Mouse (Mus musculus): ENCODE results near the gene Enthd1. TPM values are rescaled to one million over a fixed set of nuclear protein-coding genes. Genes with fewer than 3 reads are reported as not detected.

Enthd1 gene
- total and polyA plus RNA-seq, 3 experiments: not detected

- TF ChIP-seq SIN3A (IDR thresholded peaks at IDR 0.05; ENCODE audit: low read length) (no peak), TCF12 (IDR thresholded peaks at IDR 0.05; ENCODE audit: low read depth, low read length) (no peak), HCFC1 (IDR thresholded peaks at IDR 0.05; ENCODE audit: low read depth, low read length) (no peak), BHLHE40 (IDR thresholded peaks at IDR 0.05; ENCODE audit: low read depth, low read length) (no peak), POLR2AphosphoS2 (IDR thresholded peaks at IDR 0.05; ENCODE audit: low read depth, low read length) (no peak), MXI1 (IDR thresholded peaks at IDR 0.05; ENCODE audit: low read depth, low read length) (no peak), ZKSCAN1 (IDR thresholded peaks at IDR 0.05; ENCODE audit: borderline replicate concordance, low read depth, low read length) (no peak), RAD21 (IDR thresholded peaks at IDR 0.05; ENCODE audit: low read depth, low read length) (no peak), MAX (IDR thresholded peaks at IDR 0.05; ENCODE audit: low read length) (no peak), RCOR1 (conservative IDR thresholded peaks at IDR 0.05; ENCODE audit: low read depth, low read length) (no peak), TBP (conservative IDR thresholded peaks at IDR 0.05; ENCODE audit: low read depth, low read length) (no peak), E2F4 (IDR thresholded peaks at IDR 0.05; ENCODE audit: insufficient replicate concordance, low read depth, low read length) (no peak), USF1 (IDR thresholded peaks at IDR 0.05; ENCODE audit: low read depth, low read length) (no peak), CHD1 (IDR thresholded peaks at IDR 0.05; ENCODE audit: low read depth, low read length) (no peak), MEF2A (IDR thresholded peaks at IDR 0.05; ENCODE audit: borderline replicate concordance, low read depth, low read length) (no peak)
- Histone ChIP-seq H3K27ac (ENCODE audit: insufficient read depth, low read depth) (no peak overlapping the region), H3K36me3 (replicated peaks in 1 of 2; ENCODE audit: control insufficient read depth in 1 of 2, insufficient read depth in 1 of 2, low read length in 1 of 2) (no peaks in the 10 kb centered on the region), H3K4me3 (replicated peaks in 1 of 3; ENCODE audit: low read depth in 2 of 3, low read length in 2 of 3, poor library complexity in 1 of 3) (no peak overlapping the region), H3K79me2 (replicated peaks; ENCODE audit: control insufficient read depth, extremely low read depth, insufficient read depth, poor library complexity, severe bottlenecking) (no peaks in the 10 kb centered on the region), H3K9me3 (replicated peaks; ENCODE audit: low read length) (no peaks in the 10 kb centered on the region), H3K9ac (ENCODE audit: insufficient read depth, low read depth) (no peak overlapping the region), H3K4me2 (ENCODE audit: insufficient read depth, low read depth, poor library complexity, severe bottlenecking) (no peak overlapping the region), H3K27me3 (replicated peaks) (no peaks in the 10 kb centered on the region), H3K4me1 (ENCODE audit: control insufficient read depth in 1 of 2, insufficient read depth in 2 of 2) (peaks cover 5 to 36% of the 10 kb centered on the region in 2 experiments; a peak in 2 of 4 replicates)
- DNase-seq (ENCODE audit: extremely low read depth): no peak
- dilution Hi-C loops (cut with MboI; ENCODE audit: extremely low pct_ligation_motif_present, extremely low pct_unique_long_range_greater_than_20kb, low sequenced_read_pairs): no loop called here
- in situ Hi-C loops (cut with MboI; ENCODE audit: low pct_ligation_motif_present, low pct_unique_long_range_greater_than_20kb, low sequenced_read_pairs): no loop called here
Observed at GRCm38 (mm10) chr15:80559534-80559933, 5.4 kb downstream of the Enthd1 start.

- Histone ChIP-seq H3K36me3 (replicated peaks in 1 of 2; ENCODE audit: control insufficient read depth in 1 of 2, insufficient read depth in 1 of 2, low read length in 1 of 2) (no peaks in the 10 kb centered on the region), H3K27ac (ENCODE audit: insufficient read depth, low read depth) (no peak overlapping the region), H3K4me2 (ENCODE audit: insufficient read depth, low read depth, poor library complexity, severe bottlenecking) (no peak overlapping the region), H3K79me2 (replicated peaks; ENCODE audit: control insufficient read depth, extremely low read depth, insufficient read depth, poor library complexity, severe bottlenecking) (no peaks in the 10 kb centered on the region), H3K4me1 (ENCODE audit: control insufficient read depth in 1 of 2, insufficient read depth in 2 of 2) (peaks cover 0 to 23% of the 10 kb centered on the region in 2 experiments; a peak in 2 of 4 replicates), H3K27me3 (replicated peaks) (no peaks in the 10 kb centered on the region), H3K9me3 (replicated peaks; ENCODE audit: low read length) (no peaks in the 10 kb centered on the region), H3K4me3 (replicated peaks in 1 of 3; ENCODE audit: low read depth in 2 of 3, low read length in 2 of 3, poor library complexity in 1 of 3) (no peak overlapping the region), H3K9ac (ENCODE audit: insufficient read depth, low read depth) (no peak overlapping the region)
- dilution Hi-C loops (cut with MboI; ENCODE audit: extremely low pct_ligation_motif_present, extremely low pct_unique_long_range_greater_than_20kb, low sequenced_read_pairs): no loop called here
- in situ Hi-C loops (cut with MboI; ENCODE audit: low pct_ligation_motif_present, low pct_unique_long_range_greater_than_20kb, low sequenced_read_pairs): no loop called here
- DNase-seq (ENCODE audit: extremely low read depth): no peak
- TF ChIP-seq RAD21 (IDR thresholded peaks at IDR 0.05; ENCODE audit: low read depth, low read length) (peak; percentile 32), CTCF (conservative IDR thresholded peaks at IDR 0.05 in 1 of 2, IDR thresholded peaks at IDR 0.05 in 1 of 2; ENCODE audit: low read depth in 2 of 2, low read length in 2 of 2) (peak in 1 of 2 experiments; percentile 53; a peak in 2 of 4 replicates), SMC3 (IDR thresholded peaks at IDR 0.05; ENCODE audit: low read depth, low read length) (peak; percentile 26; the same call in 1 of the 2 replicates), HCFC1 (IDR thresholded peaks at IDR 0.05; ENCODE audit: low read depth, low read length) (no peak)
Observed at GRCm38 (mm10) chr15:80557745-80558144, 7.2 kb downstream of the Enthd1 start.

Data from CH12.LX (cell line).